Mouse (Mus musculus) G1E (cell line): ENCODE measurements around the gene Insc. TPM values are rescaled to one million over a fixed set of nuclear protein-coding genes. Genes with fewer than 3 reads are reported as not detected.

Experiments
- ATAC-seq: 2 replicates; pipeline ENCODE4 v1.8.0; 2016; ENCODE audit warnings: mild to moderate bottlenecking; ENCODE audit not compliant: insufficient number of reproducible peaks, poor library complexity, low FRiP score, severe bottlenecking; ENCODE audit errors: extremely low read depth
- DNase-seq: peaks from one replicate; pipeline ENCODE4 v3.0.0; 2012; ENCODE audit warnings: low spot score
- H3K27me3 ChIP-seq: 2 replicates; pipeline ENCODE4 v1.6.1; 2012; ENCODE audit warnings: mild to moderate bottlenecking, low read length, inconsistent platforms; ENCODE audit not compliant: insufficient read depth
- H3K36me3 ChIP-seq: replicated peaks from 2 replicates; pipeline ENCODE3; 2012; ENCODE audit warnings: mild to moderate bottlenecking, inconsistent platforms
- H3K4me1 ChIP-seq: 2 replicates; pipeline ENCODE4 v1.6.1; 2012; ENCODE audit warnings: low read depth, low read length, inconsistent platforms, mixed read lengths; ENCODE audit not compliant: insufficient read depth
- H3K4me3 ChIP-seq: 2 replicates; pipeline ENCODE4 v1.5.1; 2012; ENCODE audit warnings: low read depth, mild to moderate bottlenecking, inconsistent platforms, low read length, moderate library complexity, mixed read lengths
- H3K9me3 ChIP-seq: replicated peaks from 2 replicates; pipeline ENCODE4 v1.6.1; 2012; ENCODE audit warnings: inconsistent platforms
- CTCF ChIP-seq: IDR thresholded peaks from 2 replicates; pipeline ENCODE4 v1.5.1; 2012; ENCODE audit warnings: low read depth, low read length, inconsistent platforms, mixed read lengths
- GATA1 ChIP-seq: IDR thresholded peaks from 2 replicates; pipeline ENCODE4 v1.6.1; 2012; ENCODE audit warnings: borderline replicate concordance, low read length, inconsistent platforms, mixed read lengths
- GATA2 ChIP-seq: IDR thresholded peaks from 2 replicates; pipeline ENCODE4 v1.6.1; 2012; ENCODE audit warnings: low read depth, low read length, inconsistent platforms, borderline replicate concordance
- POLR2AphosphoS5 ChIP-seq: IDR thresholded peaks from 2 replicates; pipeline ENCODE4 v1.6.1; 2012; ENCODE audit warnings: low read depth, low read length, inconsistent platforms; ENCODE audit not compliant: insufficient replicate concordance
- TAL1 ChIP-seq: conservative IDR thresholded peaks from 2 replicates; pipeline ENCODE4 v1.6.1; 2012; ENCODE audit warnings: low read depth, low read length, inconsistent platforms, mixed read lengths
- polyA plus RNA-seq: library from polyadenylated mRNA; stranded (reverse); fragments of >175 nt; gene quantifications from 2 replicates; pipeline ENCODE4 v1.2.3, GENCODE M21; 2012
- total RNA-seq, 2 experiments: library from RNA; stranded (forward) in 1 of 2; stranded (reverse) in 1 of 2; fragments of 200-1000 nt in 1 of 2; fragments of >200 nt in 1 of 2; fragmentation: Nextera tagmentation in 1 of 2; gene quantifications; 2 replicates each; pipeline ENCODE4 v1.2.3; 2014 to 2017

The Insc gene
- total and polyA plus RNA-seq, 3 experiments, result not detected

DNA sequence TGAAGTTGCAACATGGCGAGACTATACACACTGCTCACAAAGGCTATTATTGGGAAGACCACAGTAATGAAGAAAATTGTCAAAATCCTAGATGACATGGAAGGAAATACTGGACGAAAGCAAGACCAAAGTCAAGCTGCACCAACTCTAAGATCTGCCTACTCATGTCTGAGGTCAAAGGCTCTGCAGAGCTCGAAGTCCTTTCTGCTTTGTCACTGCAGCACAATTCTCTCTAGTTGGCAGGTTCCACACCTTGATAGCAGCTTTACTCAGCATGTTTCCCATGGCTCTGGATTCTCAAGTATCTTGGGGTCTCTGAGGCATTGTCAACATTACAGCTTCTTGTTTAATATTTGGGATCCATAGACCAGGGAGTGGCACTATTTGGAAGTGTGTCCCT lies 64.8 kb downstream of the Insc start:
- H3K36me3 ChIP-seq, result no peaks in the 10 kb centered on the region
- TF ChIP-seq GATA2 (no peak), TAL1 (no peak), GATA1 (no peak), CTCF (no peak), POLR2AphosphoS5 (no peak)
- no peak for ATAC-seq

DNA sequence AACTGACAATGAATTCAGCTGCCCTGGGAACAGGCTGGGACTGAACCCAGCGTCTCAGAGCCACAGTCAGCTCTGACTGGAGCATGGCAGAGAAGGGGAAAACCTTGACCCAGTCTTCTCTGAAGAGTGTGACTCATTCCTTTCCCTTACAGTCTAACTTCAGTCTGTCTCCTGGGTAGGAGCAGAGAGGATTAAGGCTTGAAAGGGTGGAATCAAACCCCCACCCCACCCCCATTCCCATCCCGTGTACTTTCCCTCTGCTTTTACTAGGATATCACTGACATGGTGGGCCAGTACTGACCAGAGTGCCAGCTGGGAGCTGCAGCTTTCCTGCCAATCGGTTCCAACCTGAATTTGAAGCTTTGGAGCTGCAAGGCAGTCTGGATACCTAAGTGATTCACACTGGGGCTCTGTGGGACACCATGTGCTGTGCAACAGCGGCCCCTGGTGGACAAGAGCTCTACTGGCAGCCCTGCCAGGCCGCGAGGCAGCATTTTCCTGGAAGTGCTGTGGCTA lies 73.9 kb downstream of the Insc start:
- Histone ChIP-seq H3K4me1 (peaks cover 4% of the 10 kb centered on the region; the same call in 1 of the 2 replicates), H3K27me3 (peaks cover 5% of the 10 kb centered on the region), H3K9me3 (no peaks in the 10 kb centered on the region), H3K4me3 (no peak overlapping the region), H3K36me3 (no peaks in the 10 kb centered on the region)
- DNase-seq, result peak; percentile 45
- ATAC-seq, result peak; percentile 70
- TF ChIP-seq POLR2AphosphoS5 (no peak), CTCF (peak; percentile 93), TAL1 (no peak), GATA1 (no peak), GATA2 (no peak)

More for the DNA sequence above, 64.8 kb downstream of the Insc start:
- DNase-seq, result no peak
- H3K27me3 ChIP-seq, result no peaks in the 10 kb centered on the region; the same call in 1 of the 2 replicates
- H3K4me1 ChIP-seq, result no peaks in the 10 kb centered on the region
- no peaks in the 10 kb centered on the region for H3K9me3 ChIP-seq
- H3K4me3 ChIP-seq, result no peak overlapping the region

DNA sequence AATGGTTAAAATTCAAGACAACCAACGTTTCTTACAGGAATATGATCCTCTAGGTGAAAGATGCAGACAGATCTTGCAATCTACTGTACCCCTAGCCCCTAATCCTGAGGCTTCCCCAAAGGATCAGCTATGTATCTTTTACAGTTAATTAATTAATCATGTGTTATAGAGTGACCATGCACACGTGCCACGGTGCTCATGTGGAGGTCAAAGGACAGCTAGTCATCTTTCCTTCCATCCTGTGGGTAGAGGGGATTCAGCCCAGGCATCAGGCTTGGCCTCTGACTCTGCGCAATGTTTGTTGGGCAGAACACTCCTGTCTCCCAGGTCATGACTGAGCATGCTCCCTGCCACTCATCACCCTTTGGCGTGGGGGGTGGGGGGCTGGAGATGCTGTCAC lies 74.4 kb downstream of the Insc start:
- H3K27me3 ChIP-seq, result peaks cover 5% of the 10 kb centered on the region
- peaks cover 4% of the 10 kb centered on the region; the same call in 1 of the 2 replicates for H3K4me1 ChIP-seq
- H3K9me3 ChIP-seq, result no peaks in the 10 kb centered on the region
- no peak for TF ChIP-seq POLR2AphosphoS5
- TF ChIP-seq TAL1, result no peak
- TF ChIP-seq GATA2, result no peak
- no peak for TF ChIP-seq CTCF
- no peak for TF ChIP-seq GATA1
- ATAC-seq (no peak), DNase-seq (no peak)
- no peak overlapping the region for H3K4me3 ChIP-seq
- no peaks in the 10 kb centered on the region for H3K36me3 ChIP-seq

DNA sequence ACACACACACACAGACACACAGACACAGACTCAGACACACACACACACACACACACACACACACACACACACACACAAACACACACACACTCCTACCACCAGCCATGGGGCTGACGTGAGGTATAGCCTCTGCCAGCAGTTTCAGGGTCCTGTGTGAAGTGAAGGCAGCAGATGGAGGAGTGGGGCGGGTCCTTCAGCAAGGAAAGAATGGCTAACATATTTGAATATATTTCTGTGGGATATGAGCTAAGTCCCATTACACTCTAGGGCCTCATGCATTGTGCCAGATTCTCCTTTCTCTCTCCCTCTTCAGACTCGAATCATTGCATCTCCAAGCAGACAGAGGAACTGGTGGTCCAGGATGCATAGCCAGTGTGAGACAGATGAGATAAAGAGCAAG lies 74.9 kb downstream of the Insc start:
- Histone ChIP-seq H3K4me1 (peaks cover 4% of the 10 kb centered on the region; the same call in 1 of the 2 replicates), H3K9me3 (no peaks in the 10 kb centered on the region), H3K4me3 (no peak overlapping the region), H3K36me3 (no peaks in the 10 kb centered on the region), H3K27me3 (peaks cover 5% of the 10 kb centered on the region)
- ATAC-seq, result no peak
- DNase-seq, result no peak
- TF ChIP-seq CTCF, result no peak
- TF ChIP-seq TAL1, result no peak
- TF ChIP-seq POLR2AphosphoS5, result no peak
- TF ChIP-seq GATA2, result no peak
- no peak for TF ChIP-seq GATA1

DNA sequence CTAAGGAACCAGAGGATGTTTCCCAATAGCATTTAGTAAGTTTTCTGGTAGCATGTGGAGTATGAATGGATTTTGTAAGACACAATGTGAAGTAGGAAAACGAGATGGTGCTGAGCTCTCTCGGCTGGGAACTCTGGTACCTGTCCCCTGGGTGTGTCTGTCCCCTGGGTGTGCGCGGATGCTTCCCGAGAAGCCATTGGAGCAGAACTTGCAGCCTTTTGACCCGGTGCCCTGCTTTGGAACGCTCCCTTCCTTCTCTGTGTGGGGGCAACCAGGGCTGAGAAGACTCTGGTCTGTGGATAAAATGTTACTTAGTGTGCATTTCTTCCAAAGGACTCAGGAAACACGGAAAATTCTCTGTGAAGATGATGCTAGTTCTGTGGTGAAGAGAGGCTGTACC lies 75.3 kb downstream of the Insc start:
- TF ChIP-seq GATA1 (no peak), POLR2AphosphoS5 (no peak), GATA2 (no peak), CTCF (no peak), TAL1 (no peak)
- no peaks in the 10 kb centered on the region for H3K9me3 ChIP-seq
- peaks cover 5% of the 10 kb centered on the region for H3K27me3 ChIP-seq
- DNase-seq (no peak), ATAC-seq (no peak)
- no peaks in the 10 kb centered on the region for H3K36me3 ChIP-seq
- peaks cover 4% of the 10 kb centered on the region; the same call in 1 of the 2 replicates for H3K4me1 ChIP-seq
- H3K4me3 ChIP-seq, result no peak overlapping the region

DNA sequence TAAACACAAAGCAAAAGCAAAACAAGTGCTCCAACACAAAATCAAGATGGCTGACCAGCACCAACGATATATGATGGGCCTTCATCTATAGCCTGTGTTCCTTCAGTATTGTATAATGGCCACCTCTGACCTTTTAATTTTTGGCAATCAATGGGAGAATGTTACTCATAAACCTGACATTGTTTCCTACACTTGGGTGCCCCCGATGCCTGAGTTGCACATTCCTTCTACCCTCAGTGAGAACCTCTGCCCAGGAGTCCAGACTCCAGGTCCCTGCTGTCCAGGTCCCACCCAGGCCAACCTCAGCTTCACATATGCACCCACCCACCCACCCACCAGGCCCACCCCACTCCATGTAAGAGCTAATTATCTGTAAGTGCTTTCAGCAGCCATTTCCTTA lies 79.2 kb downstream of the Insc start:
- no peaks in the 10 kb centered on the region; the same call in 1 of the 2 replicates for H3K4me1 ChIP-seq
- TF ChIP-seq GATA2 (no peak), GATA1 (no peak), CTCF (no peak), POLR2AphosphoS5 (no peak), TAL1 (no peak)
- no peaks in the 10 kb centered on the region for H3K36me3 ChIP-seq
- ATAC-seq, result no peak
- H3K9me3 ChIP-seq, result no peaks in the 10 kb centered on the region
- DNase-seq, result no peak
- H3K27me3 ChIP-seq, result peaks cover 3% of the 10 kb centered on the region
- no peak overlapping the region for H3K4me3 ChIP-seq
